Mouse (Mus musculus) heart, adult 2 months (tissue): ENCODE results near the gene Spout1. TPM values are rescaled to one million over a fixed set of nuclear protein-coding genes. Genes with fewer than 3 reads are reported as not detected.
A peak's percentile ranks its signal among the peaks of the same experiment; 100 is the strongest.
"Not testable (repeated sequence)": the region's sequence is repeated elsewhere in the genome, so short reads cannot be mapped to it uniquely, and the experiment has no call there.

Experiments
- DNase-seq, 2 experiments: peaks; one replicate each; pipeline ENCODE4 v3.0.0; 2021
- H3K27ac ChIP-seq: fragments of 200-600 bp; 2 replicates; pipeline ENCODE4 v1.8.1; 2022
- H3K27me3 ChIP-seq: fragments of 200-500 bp; 2 replicates; pipeline ENCODE4 v1.6.1; 2012; ENCODE audit warnings: mild to moderate bottlenecking, low read length, inconsistent platforms, mixed read lengths; ENCODE audit not compliant: control insufficient read depth, insufficient read depth
- H3K36me3 ChIP-seq: fragments of 200-500 bp; 2 replicates; pipeline ENCODE4 v1.6.1; 2012; ENCODE audit warnings: low read length, inconsistent platforms; ENCODE audit not compliant: control insufficient read depth, insufficient read depth
- H3K4me1 ChIP-seq: fragments of 200-500 bp; 2 replicates; pipeline ENCODE4 v1.6.1; 2011; ENCODE audit warnings: low read length; ENCODE audit not compliant: control insufficient read depth, insufficient read depth
- H3K4me3 ChIP-seq: fragments of 200-600 bp; 2 replicates; pipeline ENCODE4 v1.8.1; 2022
- H3K79me2 ChIP-seq: fragments of 200-500 bp; replicated peaks from 2 replicates; pipeline ENCODE4 v1.6.1; 2012; ENCODE audit warnings: mild to moderate bottlenecking, inconsistent platforms, low read length, moderate library complexity, mixed read lengths; ENCODE audit not compliant: control insufficient read depth, insufficient read depth
- H3K9ac ChIP-seq: fragments of 200-500 bp; 2 replicates; pipeline ENCODE4 v1.6.1; 2012; ENCODE audit warnings: low read depth, mild to moderate bottlenecking, control low read depth, inconsistent platforms, low read length, mixed read lengths
- CTCF ChIP-seq: fragments of 200-600 bp; IDR thresholded peaks from 2 replicates; pipeline ENCODE4 v1.8.1; 2022; ENCODE audit warnings: antibody characterized with exemption, mild to moderate bottlenecking, moderate library complexity
- EP300 ChIP-seq: fragments of 200-500 bp; IDR thresholded peaks from 2 replicates; pipeline ENCODE4 v1.6.1; 2011; ENCODE audit warnings: low read depth, low read length, control low read depth; ENCODE audit not compliant: insufficient read depth
- POLR2A ChIP-seq: fragments of 200-500 bp; IDR thresholded peaks from 2 replicates; pipeline ENCODE4 v1.6.1; 2011; ENCODE audit warnings: mild to moderate bottlenecking, low read depth, low read length, control low read depth; ENCODE audit not compliant: insufficient read depth
- WGBS: fragments of 180-500 bp; shearing (Covaris S2); methylation state at CpG from one replicate; pipeline ENCODE4 v1.1.7; 2018; 5-methylcytosine and 5-hydroxymethylcytosine counted together
- intact Hi-C: fragments of 180-260 bp; cut with DNase I; formaldehyde crosslinking; loops from one replicate; pipeline ENCODE4 v1.15.1; 2025
- polyA plus RNA-seq: library from polyadenylated mRNA; depleted of rRNA; stranded (reverse); fragments of >200 nt; gene quantifications from 2 replicates; pipeline ENCODE4 v1.2.3, GENCODE M21; 2012
- total RNA-seq, 2 experiments: library from RNA; stranded (reverse); gene quantifications; 2 replicates each; pipeline ENCODE4 v1.2.3; 2021

Gene Spout1
- total and polyA plus RNA-seq, 3 experiments: 5.1 to 10.3 (median 5.4) TPM

GRCm38 (mm10) chr2:30185681-30186080, 7.4 kb upstream of the Spout1 start:
- H3K27me3 ChIP-seq: no peaks in the 10 kb centered on the region
- no peaks in the 10 kb centered on the region for H3K4me1 ChIP-seq
- no peak overlapping the region for H3K4me3 ChIP-seq
- no peaks in the 10 kb centered on the region for H3K79me2 ChIP-seq
- intact Hi-C loops: no loop called here
- TF ChIP-seq CTCF (no peak), POLR2A (no peak), EP300 (no peak)
- no peaks in the 10 kb centered on the region for H3K36me3 ChIP-seq
- no peak for DNase-seq
- WGBS: 71% methylated on average over 3 of the region's 3 CpGs
- H3K27ac ChIP-seq: no peak overlapping the region
- no peak overlapping the region for H3K9ac ChIP-seq

GRCm38 (mm10) chr2:30185276-30185675, 7.0 kb upstream of the Spout1 start:
- Histone ChIP-seq H3K27me3 (no peaks in the 10 kb centered on the region), H3K79me2 (no peaks in the 10 kb centered on the region), H3K27ac (no peak overlapping the region), H3K9ac (no peak overlapping the region), H3K4me1 (no peaks in the 10 kb centered on the region), H3K36me3 (no peaks in the 10 kb centered on the region), H3K4me3 (no peak overlapping the region)
- TF ChIP-seq POLR2A: no peak
- TF ChIP-seq CTCF: no peak
- TF ChIP-seq EP300: no peak
- intact Hi-C loops: no loop called here
- WGBS: 75% methylated on average over 6 of the region's 6 CpGs
- no peak for DNase-seq

- Histone ChIP-seq H3K36me3 (no peaks in the 10 kb centered on the region), H3K79me2 (no peaks in the 10 kb centered on the region), H3K9ac (no peak overlapping the region), H3K4me1 (no peaks in the 10 kb centered on the region), H3K27me3 (no peaks in the 10 kb centered on the region), H3K4me3 (no peak overlapping the region), H3K27ac (no peak overlapping the region)
- WGBS: 67% methylated on average over 3 of the region's 3 CpGs
- DNase-seq: no peak
- intact Hi-C loops: no loop called here
- TF ChIP-seq POLR2A (no peak), EP300 (no peak)
Observed at GRCm38 (mm10) chr2:30183721-30184120, 5.5 kb upstream of the Spout1 start.

GRCm38 (mm10) chr2:30182424-30182823, 4.2 kb upstream of the Spout1 start:
- Histone ChIP-seq H3K27me3 (no peaks in the 10 kb centered on the region), H3K9ac (no peak overlapping the region), H3K27ac (no peak overlapping the region), H3K4me3 (no peak overlapping the region), H3K36me3 (no peaks in the 10 kb centered on the region), H3K79me2 (no peaks in the 10 kb centered on the region), H3K4me1 (0 out of 2 replicates have a peak, but pooled peaks cover under 1% of the 10 kb centered on the region)
- no peak for DNase-seq
- TF ChIP-seq EP300: no peak
- no peak for TF ChIP-seq CTCF
- no peak for TF ChIP-seq POLR2A
- WGBS: 93% methylated on average over 2 of the region's 2 CpGs
- intact Hi-C loops: no loop called here

- not testable (repeated sequence) for H3K27ac ChIP-seq, H3K27me3 ChIP-seq, H3K9ac ChIP-seq, H3K79me2 ChIP-seq, H3K4me1 ChIP-seq, H3K36me3 ChIP-seq, DNase-seq
- H3K4me3 ChIP-seq: peak overlapping the region; percentile 58
- TF ChIP-seq CTCF: peak; percentile 32
- intact Hi-C loops: loop anchor here (2.0 kb wide), 2 partner anchors 26 to 92 kb away; partner anchors contain the start of gene Kyat1
- WGBS: 36% methylated on average over 7 of the region's 7 CpGs
Observed at GRCm38 (mm10) chr2:30178711-30179110, 452 bp upstream of the Spout1 start.

GRCm38 (mm10) chr2:30176561-30176960, 1.7 kb downstream of the Spout1 start:
- no peak for DNase-seq
- no peaks in the 10 kb centered on the region for H3K36me3 ChIP-seq
- H3K9ac ChIP-seq: no peak overlapping the region
- H3K79me2 ChIP-seq: no peaks in the 10 kb centered on the region
- H3K27ac ChIP-seq: no peak overlapping the region
- WGBS: 98% methylated on average over 2 of the region's 2 CpGs
- H3K27me3 ChIP-seq: no peaks in the 10 kb centered on the region
- intact Hi-C loops: loop anchor here (2.0 kb wide), 1 partner anchor 60 kb away; the partner anchor contains the start of gene Lrrc8a
- no peak overlapping the region for H3K4me3 ChIP-seq
- peaks cover 7% of the 10 kb centered on the region for H3K4me1 ChIP-seq
- TF ChIP-seq EP300: no peak
- 0 out of 2 replicates have a peak, but pooled peaks have one; percentile 9 for TF ChIP-seq CTCF
